Mouse (Mus musculus) midbrain, embryonic 15.5 days (tissue): ENCODE measurements around the gene Dock11. TPM values are rescaled to one million over a fixed set of nuclear protein-coding genes. Genes with fewer than 3 reads are reported as not detected.

Experiments used
- ATAC-seq: fragments of 200-750 bp; cut with Nextera tagmentation; replicated peaks from 2 replicates; pipeline ENCODE4 v1.8.0; 2017; ENCODE audit warnings: moderate TSS enrichment
- H3K27ac ChIP-seq: fragments of 300-500 bp; sonication (generic); 2 replicates; pipeline ENCODE4 v1.5.1; 2015; ENCODE audit warnings: mild to moderate bottlenecking, inconsistent platforms
- H3K27me3 ChIP-seq: fragments of 300-500 bp; sonication (generic); replicated peaks from 2 replicates; pipeline ENCODE4 v1.6.1; 2015; ENCODE audit warnings: inconsistent platforms
- H3K36me3 ChIP-seq: fragments of 300-500 bp; sonication (generic); replicated peaks from 2 replicates; pipeline ENCODE4 v1.6.1; 2015; ENCODE audit warnings: inconsistent platforms
- H3K4me1 ChIP-seq: fragments of 300-500 bp; sonication (generic); 2 replicates; pipeline ENCODE4 v1.6.1; 2015; ENCODE audit warnings: inconsistent platforms
- H3K4me2 ChIP-seq: fragments of 300-500 bp; sonication (generic); 2 replicates; pipeline ENCODE4 v1.6.1; 2015; ENCODE audit warnings: inconsistent platforms, mild to moderate bottlenecking, moderate library complexity
- H3K4me3 ChIP-seq: fragments of 300-500 bp; sonication (generic); 2 replicates; pipeline ENCODE4 v1.5.1; 2015; ENCODE audit warnings: mild to moderate bottlenecking, inconsistent platforms
- H3K9ac ChIP-seq: fragments of 300-500 bp; sonication (generic); 2 replicates; pipeline ENCODE4 v1.6.1; 2015; ENCODE audit warnings: mild to moderate bottlenecking, inconsistent platforms
- H3K9me3 ChIP-seq: fragments of 300-500 bp; sonication (generic); 2 replicates; pipeline ENCODE4 v1.6.1; 2016; ENCODE audit warnings: inconsistent platforms
- WGBS: fragments of 180-500 bp; shearing (Covaris S2); methylation state at CpG from one replicate; pipeline ENCODE4 v1.1.7; 2015; ENCODE audit warnings: mixed read lengths; 5-methylcytosine and 5-hydroxymethylcytosine counted together
- polyA plus RNA-seq: library from polyadenylated mRNA; unstranded; fragments of >200 nt; fragmentation: Nextera tagmentation; extraction: Ambion mirVana; gene quantifications from 2 replicates; pipeline ENCODE4 v1.2.1, GENCODE M21; 2015

Dock11 gene
- polyA plus RNA-seq, 1 experiment from 2014 or later = 13.9 TPM

DNA sequence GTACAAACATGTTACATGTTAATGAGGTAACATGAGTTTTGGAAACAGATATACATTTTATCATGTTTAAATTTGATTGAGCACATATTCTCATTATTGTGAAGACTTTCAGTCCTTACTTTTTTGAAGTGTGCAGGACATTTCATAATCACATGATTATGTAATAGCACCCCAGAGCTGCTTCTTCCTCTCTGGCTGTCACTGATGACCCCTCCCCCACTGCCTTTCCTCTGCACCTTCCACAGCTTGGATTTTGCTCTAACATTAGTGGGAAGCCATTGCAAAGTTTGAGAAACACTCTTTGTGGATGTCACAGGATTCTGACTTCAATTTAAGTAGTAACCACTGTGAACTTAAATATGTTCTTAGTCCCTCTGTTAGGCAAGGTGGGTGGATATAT, 67.6 kb downstream of the Dock11 start:
- no peak overlapping the region for H3K9ac ChIP-seq
- no peaks in the 10 kb centered on the region for H3K4me1 ChIP-seq
- no peak overlapping the region for H3K4me3 ChIP-seq
- H3K27ac ChIP-seq = no peak overlapping the region
- ATAC-seq = no peak
- H3K9me3 ChIP-seq = no peaks in the 10 kb centered on the region
- no peaks in the 10 kb centered on the region for H3K36me3 ChIP-seq
- H3K4me2 ChIP-seq = no peak overlapping the region
- no peaks in the 10 kb centered on the region for H3K27me3 ChIP-seq

DNA sequence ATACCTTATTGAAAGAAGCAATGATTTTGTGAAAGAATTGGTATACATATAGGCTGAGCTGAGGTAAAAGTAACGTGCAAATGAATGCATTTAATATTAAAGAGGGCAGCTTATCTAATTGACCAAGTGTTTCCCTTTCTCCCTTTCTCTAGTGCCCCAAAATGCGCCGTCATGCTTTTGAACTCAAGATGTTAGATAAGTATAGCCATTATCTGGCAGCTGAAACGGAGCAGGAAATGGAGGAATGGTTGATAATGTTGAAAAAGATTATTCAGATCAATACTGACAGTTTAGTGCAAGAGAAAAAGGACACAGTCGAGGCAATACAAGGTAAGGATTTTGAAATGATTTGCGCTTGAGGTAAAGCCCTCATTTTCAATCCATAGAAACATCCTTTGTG, 74.5 kb downstream of the Dock11 start:
- 72% methylated on average over 6 of the region's 6 CpGs for WGBS

DNA sequence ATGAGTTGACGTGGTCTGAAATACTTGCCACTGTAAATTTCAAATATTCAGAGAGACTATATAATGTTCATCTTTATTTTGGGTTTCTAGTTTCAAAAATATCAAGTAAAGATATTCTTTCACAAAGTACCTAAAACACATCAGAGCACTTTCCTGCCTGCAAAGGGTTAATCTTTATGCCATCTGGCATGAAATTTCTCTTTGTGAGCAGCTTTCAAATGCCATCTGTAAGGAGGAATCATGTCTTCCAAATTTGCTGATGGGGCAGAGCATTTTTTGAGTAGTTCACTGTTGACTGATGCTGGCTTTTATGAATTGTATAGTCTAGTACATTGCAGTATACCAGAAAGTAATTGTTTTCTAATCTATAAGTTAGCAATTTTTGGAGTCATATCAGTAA, 80.6 kb downstream of the Dock11 start:
- no peaks in the 10 kb centered on the region for H3K27me3 ChIP-seq
- no peak overlapping the region for H3K4me3 ChIP-seq
- no peaks in the 10 kb centered on the region for H3K36me3 ChIP-seq
- ATAC-seq = no peak
- no peaks in the 10 kb centered on the region for H3K9me3 ChIP-seq
- H3K27ac ChIP-seq = no peak overlapping the region
- H3K9ac ChIP-seq = no peak overlapping the region
- WGBS = 83% methylated on average over 1 of the region's 1 CpGs
- no peak overlapping the region for H3K4me2 ChIP-seq
- H3K4me1 ChIP-seq = no peaks in the 10 kb centered on the region

More for the DNA sequence above, 74.5 kb downstream of the Dock11 start:
- no peak for ATAC-seq
- Histone ChIP-seq H3K4me3 (no peak overlapping the region), H3K27ac (no peak overlapping the region), H3K4me2 (no peak overlapping the region), H3K9ac (no peak overlapping the region), H3K27me3 (no peaks in the 10 kb centered on the region), H3K9me3 (no peaks in the 10 kb centered on the region), H3K36me3 (no peaks in the 10 kb centered on the region), H3K4me1 (no peaks in the 10 kb centered on the region)

DNA sequence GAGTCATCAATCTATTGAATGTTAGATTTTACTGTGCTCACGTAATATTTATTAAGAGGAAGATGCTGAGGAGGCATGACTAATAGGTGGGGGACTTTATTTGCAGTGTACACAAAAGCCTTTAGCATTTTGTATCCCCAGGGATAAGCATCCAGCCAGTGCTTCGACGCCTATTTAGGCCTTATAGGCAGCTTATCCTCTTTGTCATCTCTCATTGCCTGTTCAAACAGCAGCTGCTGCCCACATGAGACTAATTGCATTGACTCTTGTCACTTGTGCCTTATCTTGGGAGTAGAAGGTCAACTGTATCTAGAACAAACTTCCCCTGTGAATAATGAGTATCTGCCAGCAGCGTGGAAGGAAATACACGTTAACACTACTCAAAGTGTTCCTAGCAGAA, 88.0 kb downstream of the Dock11 start:
- H3K4me3 ChIP-seq = no peak overlapping the region
- no peaks in the 10 kb centered on the region for H3K27me3 ChIP-seq
- H3K9me3 ChIP-seq = no peaks in the 10 kb centered on the region
- WGBS = 41% methylated on average over 5 of the region's 5 CpGs
- H3K4me1 ChIP-seq = no peaks in the 10 kb centered on the region
- no peaks in the 10 kb centered on the region for H3K36me3 ChIP-seq
- H3K9ac ChIP-seq = no peak overlapping the region
- H3K27ac ChIP-seq = no peak overlapping the region
- no peak overlapping the region for H3K4me2 ChIP-seq
- ATAC-seq = no peak

DNA sequence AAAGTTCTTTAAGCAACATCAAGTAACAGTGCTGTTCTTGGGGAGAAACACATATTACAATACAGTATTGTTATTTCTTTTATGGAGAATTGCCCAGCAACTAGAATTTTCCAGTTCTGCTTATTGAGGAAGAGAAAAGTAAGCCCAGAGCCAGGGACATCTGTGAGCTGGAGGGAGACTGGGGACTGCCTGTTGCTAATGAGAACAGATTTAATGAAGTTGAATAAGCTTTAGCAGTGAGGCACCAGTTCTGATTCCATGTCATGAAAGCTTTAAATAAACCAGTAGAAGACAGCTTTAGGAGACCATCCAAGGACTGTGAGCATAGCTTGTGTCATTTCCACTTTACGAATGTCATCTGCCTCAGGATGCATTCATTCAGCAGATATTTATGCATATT, 99.3 kb downstream of the Dock11 start:
- Histone ChIP-seq H3K4me2 (no peak overlapping the region), H3K9ac (no peak overlapping the region), H3K36me3 (no peaks in the 10 kb centered on the region), H3K27ac (no peak overlapping the region), H3K4me1 (no peaks in the 10 kb centered on the region), H3K4me3 (no peak overlapping the region), H3K27me3 (no peaks in the 10 kb centered on the region), H3K9me3 (no peaks in the 10 kb centered on the region)
- no peak for ATAC-seq
- 91% methylated on average over 1 of the region's 1 CpGs for WGBS

DNA sequence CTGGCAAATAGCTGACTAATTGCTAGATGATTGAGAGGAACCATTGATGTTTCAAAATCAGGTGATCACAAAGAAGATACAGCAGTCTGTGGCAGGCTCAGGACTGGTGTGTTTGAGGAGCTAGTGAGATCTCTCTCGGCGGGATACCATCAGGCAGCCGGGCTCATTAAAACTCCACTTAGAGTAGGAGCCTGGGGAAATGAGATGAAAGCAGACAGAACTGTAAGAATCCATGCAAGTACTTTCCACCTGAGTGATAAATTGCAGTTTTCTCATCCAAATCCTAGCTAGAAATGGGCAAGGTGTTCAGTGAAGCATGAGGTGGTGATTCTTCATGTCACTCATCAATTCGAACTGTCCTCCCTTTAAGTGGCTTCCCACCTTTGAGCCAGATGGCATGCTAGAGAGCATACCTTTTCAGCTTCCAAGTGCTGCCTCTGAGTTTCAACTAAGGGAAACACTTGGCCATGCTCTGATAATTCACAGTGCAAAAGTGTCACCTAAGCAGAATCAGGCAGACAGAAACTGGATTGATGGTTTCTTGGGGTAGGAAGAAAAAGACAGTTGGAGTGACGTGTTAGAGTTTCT, 102.0 kb downstream of the Dock11 start:
- no peak overlapping the region for H3K27ac ChIP-seq
- peak; percentile 62; the same call in 1 of the 2 replicates for ATAC-seq
- WGBS = 66% methylated on average over 5 of the region's 5 CpGs
- H3K27me3 ChIP-seq = no peaks in the 10 kb centered on the region
- no peak overlapping the region for H3K4me2 ChIP-seq
- no peaks in the 10 kb centered on the region for H3K9me3 ChIP-seq
- H3K4me3 ChIP-seq = no peak overlapping the region
- no peak overlapping the region for H3K9ac ChIP-seq
- no peaks in the 10 kb centered on the region for H3K36me3 ChIP-seq
- H3K4me1 ChIP-seq = no peaks in the 10 kb centered on the region

DNA sequence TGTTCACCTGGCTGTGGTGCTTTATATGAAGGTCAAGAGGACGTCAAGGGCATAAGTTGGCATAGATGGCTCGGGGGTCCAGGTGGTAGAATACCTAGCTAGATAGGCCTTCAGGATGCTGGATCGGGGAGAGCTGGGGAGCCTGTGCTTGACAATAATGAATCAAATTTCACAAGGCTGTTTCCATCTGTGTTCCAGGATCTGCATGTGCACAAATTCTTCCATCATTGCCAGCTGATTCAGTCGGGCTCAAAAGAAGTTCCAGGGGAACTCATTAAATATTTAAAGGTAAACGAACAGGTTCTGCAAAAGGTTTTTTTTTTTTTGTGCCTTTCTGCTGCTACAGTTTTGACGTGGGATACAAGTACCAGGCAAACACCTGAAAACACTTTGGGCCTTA, 105.6 kb downstream of the Dock11 start:
- WGBS = 76% methylated on average over 6 of the region's 6 CpGs

DNA sequence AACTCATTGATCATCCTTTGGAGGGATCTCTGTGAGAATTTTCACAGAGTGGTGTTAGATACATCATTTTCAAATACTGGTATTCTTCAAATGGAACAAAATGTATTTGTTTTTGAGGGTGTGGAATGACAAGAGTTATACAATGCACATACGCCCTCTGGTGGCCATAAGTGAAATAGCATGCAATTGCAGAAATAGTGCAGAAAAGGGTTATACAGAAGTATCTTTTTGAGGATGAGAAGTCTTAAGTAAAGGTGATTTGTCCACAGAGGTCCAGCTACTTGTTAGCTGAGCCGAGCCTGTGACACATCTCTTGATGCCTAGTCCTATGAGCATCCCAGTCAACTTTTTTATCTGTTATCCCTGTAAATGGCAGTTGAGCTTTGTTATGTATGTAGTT, 108.4 kb downstream of the Dock11 start:
- Histone ChIP-seq H3K27ac (no peak overlapping the region), H3K27me3 (no peaks in the 10 kb centered on the region), H3K9me3 (no peaks in the 10 kb centered on the region), H3K4me2 (no peak overlapping the region), H3K4me3 (no peak overlapping the region), H3K4me1 (no peaks in the 10 kb centered on the region), H3K36me3 (no peaks in the 10 kb centered on the region), H3K9ac (no peak overlapping the region)
- 0 out of 2 replicates have a peak, but pooled peaks have one; percentile 17 for ATAC-seq
- WGBS = 18% methylated on average over 2 of the region's 2 CpGs

More for the DNA sequence above, 105.6 kb downstream of the Dock11 start:
- no peak for ATAC-seq
- Histone ChIP-seq H3K27ac (no peak overlapping the region), H3K9ac (no peak overlapping the region), H3K36me3 (no peaks in the 10 kb centered on the region), H3K4me3 (no peak overlapping the region), H3K4me1 (no peaks in the 10 kb centered on the region), H3K9me3 (no peaks in the 10 kb centered on the region), H3K4me2 (no peak overlapping the region), H3K27me3 (no peaks in the 10 kb centered on the region)

DNA sequence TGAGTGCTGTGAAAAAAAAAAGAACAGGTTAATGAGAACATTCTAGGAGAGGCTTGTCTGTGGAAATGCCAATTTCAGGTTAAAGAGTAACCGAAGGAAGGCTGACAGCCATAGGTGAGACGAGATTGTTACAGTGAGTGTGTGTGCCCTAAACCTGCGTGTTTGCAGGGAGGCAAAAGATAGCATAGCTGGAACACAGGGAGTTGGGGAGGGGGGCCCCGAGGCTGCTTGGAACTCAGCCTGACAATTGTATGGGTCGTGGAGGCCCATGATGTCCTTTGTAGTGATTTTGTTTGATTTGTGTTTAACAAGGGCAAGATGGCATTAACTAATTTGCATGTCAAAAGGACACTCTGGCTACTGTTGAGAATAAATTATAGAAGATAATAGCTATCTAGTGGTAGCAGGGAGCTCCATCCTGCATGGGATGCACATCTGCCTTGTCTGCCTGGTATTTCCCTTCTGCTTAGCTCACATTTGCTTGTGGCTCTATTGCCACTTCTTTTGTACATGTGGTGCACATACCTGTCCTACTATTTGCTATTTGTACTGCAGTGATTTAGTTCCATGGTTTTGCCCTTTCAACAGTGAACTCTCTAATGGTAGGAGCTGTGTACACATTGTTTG, 109.3 kb downstream of the Dock11 start:
- ATAC-seq = no peak
- 36% methylated on average over 5 of the region's 5 CpGs for WGBS

DNA sequence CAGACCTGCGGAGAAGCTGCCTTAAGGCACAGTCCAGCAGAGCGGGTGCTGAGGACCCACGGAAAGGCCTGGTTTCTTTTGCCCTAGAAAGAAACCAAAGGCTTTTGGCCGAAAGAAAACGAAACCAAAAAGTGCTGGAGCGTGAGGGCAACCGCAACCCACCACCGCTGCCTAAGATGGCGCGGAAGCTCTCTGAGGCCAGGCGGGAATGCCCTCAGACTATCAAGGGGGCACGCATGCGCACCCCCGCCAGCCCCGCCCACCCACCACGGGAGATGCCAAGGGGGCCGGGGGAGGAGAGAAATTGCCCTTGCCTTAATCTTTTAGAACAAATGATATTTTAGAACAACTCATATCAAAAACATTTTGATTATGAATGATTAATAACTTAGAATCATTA, 137.0 kb downstream of the Dock11 start:
- Histone ChIP-seq H3K9ac (no peak overlapping the region), H3K27ac (no peak overlapping the region), H3K4me3 (no peak overlapping the region), H3K36me3 (no peaks in the 10 kb centered on the region), H3K4me1 (no peaks in the 10 kb centered on the region), H3K4me2 (no peak overlapping the region), H3K27me3 (no peaks in the 10 kb centered on the region), H3K9me3 (no peaks in the 10 kb centered on the region)
- 82% methylated on average over 17 of the region's 17 CpGs for WGBS
- no peak for ATAC-seq

More for the DNA sequence above, 109.3 kb downstream of the Dock11 start:
- Histone ChIP-seq H3K4me2 (no peak overlapping the region), H3K9ac (no peak overlapping the region), H3K4me3 (no peak overlapping the region), H3K4me1 (no peaks in the 10 kb centered on the region), H3K27ac (no peak overlapping the region), H3K36me3 (no peaks in the 10 kb centered on the region), H3K9me3 (no peaks in the 10 kb centered on the region), H3K27me3 (no peaks in the 10 kb centered on the region)

DNA sequence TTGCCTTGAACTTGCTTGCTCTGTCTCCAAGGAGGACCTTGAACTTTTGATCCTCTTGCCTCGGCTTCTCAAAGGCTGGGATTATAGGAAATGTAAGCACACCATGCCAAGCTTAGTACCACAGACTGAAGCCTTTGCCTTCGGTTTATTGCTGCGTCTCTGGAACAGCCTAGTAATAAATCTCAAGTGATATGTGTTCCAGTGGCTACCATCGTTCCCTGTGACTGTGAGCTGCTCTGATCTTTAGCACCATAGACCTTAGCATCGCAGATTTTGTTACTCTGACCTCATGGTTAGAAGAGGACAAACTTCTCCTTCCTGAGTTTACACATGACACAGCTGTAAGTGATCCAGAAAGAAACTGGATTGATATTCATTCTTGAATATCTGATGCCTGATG, 142.5 kb downstream of the Dock11 start:
- no peak overlapping the region for H3K27ac ChIP-seq
- no peaks in the 10 kb centered on the region for H3K4me1 ChIP-seq
- H3K9ac ChIP-seq = no peak overlapping the region
- no peaks in the 10 kb centered on the region for H3K27me3 ChIP-seq
- ATAC-seq = no peak
- 87% methylated on average over 5 of the region's 5 CpGs for WGBS
- H3K4me3 ChIP-seq = no peak overlapping the region
- H3K9me3 ChIP-seq = no peaks in the 10 kb centered on the region
- no peak overlapping the region for H3K4me2 ChIP-seq
- no peaks in the 10 kb centered on the region for H3K36me3 ChIP-seq

DNA sequence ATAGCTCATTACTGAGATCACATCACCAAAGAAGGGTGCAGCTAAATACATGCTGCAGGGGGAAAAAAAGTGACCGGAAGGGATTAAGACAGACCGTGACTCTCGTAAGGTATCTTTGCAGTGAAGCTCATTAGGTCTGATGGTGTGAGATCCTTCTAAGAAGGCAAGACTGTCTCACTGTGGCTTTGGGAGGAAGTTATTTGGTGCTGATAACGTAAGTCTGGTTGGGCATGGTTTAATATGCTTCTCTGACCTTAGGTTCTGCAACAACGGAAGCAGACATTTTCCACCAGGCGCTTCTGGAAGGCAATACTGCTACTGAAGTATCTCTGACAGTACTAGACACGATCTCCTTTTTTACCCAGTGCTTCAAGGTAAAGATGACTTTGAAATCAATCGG, 145.4 kb downstream of the Dock11 start:
- Histone ChIP-seq H3K4me2 (no peak overlapping the region), H3K27me3 (no peaks in the 10 kb centered on the region), H3K4me3 (no peak overlapping the region), H3K27ac (no peak overlapping the region), H3K36me3 (no peaks in the 10 kb centered on the region), H3K9ac (no peak overlapping the region), H3K9me3 (no peaks in the 10 kb centered on the region), H3K4me1 (no peaks in the 10 kb centered on the region)
- WGBS = 87% methylated on average over 8 of the region's 8 CpGs
- no peak for ATAC-seq

DNA sequence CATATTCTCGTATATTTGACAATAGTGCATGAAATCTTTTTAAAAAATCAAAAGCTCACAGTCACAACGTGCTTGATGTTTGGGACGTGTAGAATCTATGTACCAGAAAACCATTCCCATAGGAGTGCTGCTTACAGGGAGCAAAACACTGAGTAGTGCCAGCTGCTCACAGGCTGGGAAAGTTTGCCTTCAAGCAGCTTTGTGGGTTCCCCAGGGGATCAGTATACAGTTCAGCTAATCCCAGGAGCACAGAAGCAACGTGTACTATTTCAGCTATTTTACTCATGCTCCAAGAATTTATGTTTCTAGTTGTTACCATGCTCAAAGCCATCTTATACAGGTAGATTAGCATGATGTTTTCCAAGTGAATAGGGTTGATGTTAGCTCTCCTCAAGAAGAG, 157.1 kb downstream of the Dock11 start:
- Histone ChIP-seq H3K9me3 (no peaks in the 10 kb centered on the region), H3K4me3 (no peak overlapping the region), H3K27ac (no peak overlapping the region), H3K4me2 (no peak overlapping the region), H3K27me3 (no peaks in the 10 kb centered on the region), H3K9ac (no peak overlapping the region), H3K4me1 (no peaks in the 10 kb centered on the region), H3K36me3 (no peaks in the 10 kb centered on the region)
- no peak for ATAC-seq
- 54% methylated on average over 4 of the region's 4 CpGs for WGBS
